Mouse (Mus musculus): Measurements from ENCODE around the gene Slc22a27. TPM values are rescaled to one million over a fixed set of nuclear protein-coding genes. Genes with fewer than 3 reads are reported as not detected.
"Not testable (repeated sequence)": the region's sequence is repeated elsewhere in the genome, so short reads cannot be mapped to it uniquely, and the experiment has no call there.

Gene Slc22a27
- not detected in 2 replicates for polyA plus RNA-seq (2015; fragmentation: Nextera tagmentation; extraction: Ambion mirVana)

GRCm38 (mm10) chr19:7965927-7966326, at the start of gene Slc22a27:
Gene Slc22a27 (minus strand): TSS chr19:7966027.
- WGBS: 62% methylated on average over 5 of the region's 5 CpGs
- not testable (repeated sequence) for H3K36me3 ChIP-seq (ENCODE audit: control insufficient read depth, insufficient read depth); H3K4me3 ChIP-seq (ENCODE audit: low read length); ATAC-seq (replicated peaks; ENCODE audit: extremely low read depth, insufficient read depth, low FRiP score); H3K9me3 ChIP-seq (replicated peaks; ENCODE audit: control insufficient read depth, low read length); H3K9ac ChIP-seq (ENCODE audit: low read length); H3K27ac ChIP-seq (ENCODE audit: low read length); H3K4me1 ChIP-seq (ENCODE audit: control insufficient read depth, insufficient read depth, low read length); H3K27me3 ChIP-seq (ENCODE audit: control insufficient read depth, insufficient read depth, low read length); H3K4me2 ChIP-seq (ENCODE audit: low read depth, low read length)

- WGBS: 88% methylated on average over 9 of the region's 9 CpGs
- ATAC-seq (replicated peaks; ENCODE audit: extremely low read depth, insufficient read depth, low FRiP score); H3K36me3 ChIP-seq (ENCODE audit: control insufficient read depth, insufficient read depth); H3K9ac ChIP-seq (ENCODE audit: low read length); H3K27me3 ChIP-seq (ENCODE audit: control insufficient read depth, insufficient read depth, low read length); H3K4me2 ChIP-seq (ENCODE audit: low read depth, low read length); H3K9me3 ChIP-seq (replicated peaks; ENCODE audit: control insufficient read depth, low read length); H3K27ac ChIP-seq (ENCODE audit: low read length); H3K4me3 ChIP-seq (ENCODE audit: low read length); H3K4me1 ChIP-seq (ENCODE audit: control insufficient read depth, insufficient read depth, low read length): not testable (repeated sequence)
Observed at GRCm38 (mm10) chr19:8011596-8011995, 45.8 kb upstream of the Slc22a27 start.

DNA sequence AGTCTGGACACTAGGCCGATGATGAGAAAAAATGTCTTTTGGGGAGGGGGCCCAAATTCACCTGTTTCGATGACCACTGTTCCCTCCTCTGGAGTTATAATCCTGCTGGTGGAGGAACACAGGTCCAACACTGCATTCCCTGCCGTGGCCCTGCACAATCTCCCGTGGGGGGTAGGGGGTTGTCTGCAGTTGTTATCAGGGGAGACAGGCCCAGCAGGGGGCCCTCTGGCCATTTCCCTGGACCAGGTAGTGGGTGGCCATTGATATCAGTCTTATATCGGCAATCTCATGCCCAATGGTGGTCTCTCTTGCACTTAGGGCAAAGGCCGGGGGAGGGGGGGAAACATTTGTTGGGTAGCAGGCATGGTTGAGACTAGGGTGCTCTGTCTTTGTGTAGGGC, 43.3 kb upstream of the Slc22a27 start:
- H3K36me3 ChIP-seq (ENCODE audit: control insufficient read depth, insufficient read depth); H3K4me2 ChIP-seq (ENCODE audit: low read depth, low read length); H3K9ac ChIP-seq (ENCODE audit: low read length); H3K27ac ChIP-seq (ENCODE audit: low read length); H3K4me1 ChIP-seq (ENCODE audit: control insufficient read depth, insufficient read depth, low read length); ATAC-seq (replicated peaks; ENCODE audit: extremely low read depth, insufficient read depth, low FRiP score); H3K9me3 ChIP-seq (replicated peaks; ENCODE audit: control insufficient read depth, low read length); H3K27me3 ChIP-seq (ENCODE audit: control insufficient read depth, insufficient read depth, low read length); H3K4me3 ChIP-seq (ENCODE audit: low read length): not testable (repeated sequence)
- WGBS: 89% methylated on average over 6 of the region's 6 CpGs

DNA sequence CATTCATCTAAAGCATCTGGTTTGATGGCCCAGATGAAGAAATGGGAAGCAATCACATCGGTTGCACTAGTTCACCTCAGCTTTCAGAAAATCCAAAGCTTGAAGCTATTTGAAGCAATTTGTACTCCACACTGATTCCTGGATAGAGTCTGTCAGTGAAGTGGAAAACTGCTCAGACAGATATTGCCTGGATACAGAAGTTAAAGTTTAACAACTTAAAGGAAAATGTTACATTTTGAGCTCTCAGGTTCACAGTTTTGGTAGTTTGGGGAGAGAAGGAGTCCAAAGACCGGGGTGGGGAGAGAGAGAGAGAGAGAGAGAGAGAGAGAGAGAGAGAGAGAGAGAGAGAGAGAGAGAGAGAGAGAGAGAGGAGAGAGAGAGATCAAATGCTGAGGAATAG, 2.9 kb upstream of the Slc22a27 start:
- H3K4me1 ChIP-seq (ENCODE audit: control insufficient read depth, insufficient read depth, low read length): no peaks in the 10 kb centered on the region
- no peak overlapping the region for H3K4me3 ChIP-seq (ENCODE audit: low read length)
- H3K27ac ChIP-seq (ENCODE audit: low read length): no peak overlapping the region
- WGBS: 68% methylated on average over 2 of the region's 2 CpGs
- no peak for ATAC-seq (replicated peaks; ENCODE audit: extremely low read depth, insufficient read depth, low FRiP score)
- H3K9me3 ChIP-seq (replicated peaks; ENCODE audit: control insufficient read depth, low read length): no peaks in the 10 kb centered on the region
- no peak overlapping the region for H3K4me2 ChIP-seq (ENCODE audit: low read depth, low read length)
- no peaks in the 10 kb centered on the region for H3K27me3 ChIP-seq (ENCODE audit: control insufficient read depth, insufficient read depth, low read length)
- no peak overlapping the region for H3K9ac ChIP-seq (ENCODE audit: low read length)
- H3K36me3 ChIP-seq (ENCODE audit: control insufficient read depth, insufficient read depth): no peaks in the 10 kb centered on the region

- H3K4me1 ChIP-seq (ENCODE audit: control insufficient read depth, insufficient read depth, low read length); H3K27ac ChIP-seq (ENCODE audit: low read length); H3K4me2 ChIP-seq (ENCODE audit: low read depth, low read length); H3K27me3 ChIP-seq (ENCODE audit: control insufficient read depth, insufficient read depth, low read length); ATAC-seq (replicated peaks; ENCODE audit: extremely low read depth, insufficient read depth, low FRiP score); H3K4me3 ChIP-seq (ENCODE audit: low read length); H3K9ac ChIP-seq (ENCODE audit: low read length); H3K36me3 ChIP-seq (ENCODE audit: control insufficient read depth, insufficient read depth); H3K9me3 ChIP-seq (replicated peaks; ENCODE audit: control insufficient read depth, low read length): not testable (repeated sequence)
- WGBS: 36% methylated on average over 1 of the region's 1 CpGs
Observed at GRCm38 (mm10) chr19:7966550-7966949, 723 bp upstream of the Slc22a27 start.

GRCm38 (mm10) chr19:7939391-7939790, 26.4 kb downstream of the Slc22a27 start:
- not testable (repeated sequence) for H3K36me3 ChIP-seq (ENCODE audit: control insufficient read depth, insufficient read depth); H3K4me2 ChIP-seq (ENCODE audit: low read depth, low read length); H3K27me3 ChIP-seq (ENCODE audit: control insufficient read depth, insufficient read depth, low read length); ATAC-seq (replicated peaks; ENCODE audit: extremely low read depth, insufficient read depth, low FRiP score); H3K4me1 ChIP-seq (ENCODE audit: control insufficient read depth, insufficient read depth, low read length); H3K9ac ChIP-seq (ENCODE audit: low read length); H3K27ac ChIP-seq (ENCODE audit: low read length); H3K4me3 ChIP-seq (ENCODE audit: low read length); H3K9me3 ChIP-seq (replicated peaks; ENCODE audit: control insufficient read depth, low read length)
- WGBS: 89% methylated on average over 18 of the region's 18 CpGs

DNA sequence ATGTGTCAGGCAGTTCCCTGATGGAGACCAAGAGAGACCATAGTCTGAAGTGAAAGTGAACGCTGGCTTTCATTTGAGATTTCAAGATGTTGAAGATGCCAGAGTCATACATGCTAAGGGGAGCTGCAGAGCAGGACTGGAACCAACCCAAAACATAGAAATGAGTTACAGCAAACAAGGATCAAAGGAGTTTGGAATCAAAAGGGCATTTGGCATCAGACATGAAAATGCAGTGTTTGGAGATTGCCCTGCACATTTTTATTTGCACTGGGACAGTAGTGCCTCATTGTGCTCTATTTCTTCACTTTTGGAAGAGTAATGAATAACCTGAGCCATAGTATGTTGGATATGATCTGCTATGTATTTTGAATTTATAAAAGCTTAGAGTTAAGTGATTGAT, 89.2 kb downstream of the Slc22a27 start:
- H3K27me3 ChIP-seq (ENCODE audit: control insufficient read depth, insufficient read depth, low read length): no peaks in the 10 kb centered on the region
- H3K4me1 ChIP-seq (ENCODE audit: control insufficient read depth, insufficient read depth, low read length): no peaks in the 10 kb centered on the region
- H3K9ac ChIP-seq (ENCODE audit: low read length): no peak overlapping the region
- 55% methylated on average over 1 of the region's 1 CpGs for WGBS
- ATAC-seq (replicated peaks; ENCODE audit: extremely low read depth, insufficient read depth, low FRiP score): no peak
- no peak overlapping the region for H3K27ac ChIP-seq (ENCODE audit: low read length)
- H3K4me2 ChIP-seq (ENCODE audit: low read depth, low read length): no peak overlapping the region
- no peaks in the 10 kb centered on the region for H3K9me3 ChIP-seq (replicated peaks; ENCODE audit: control insufficient read depth, low read length)
- no peaks in the 10 kb centered on the region for H3K36me3 ChIP-seq (ENCODE audit: control insufficient read depth, insufficient read depth)
- no peak overlapping the region for H3K4me3 ChIP-seq (ENCODE audit: low read length)

GRCm38 (mm10) chr19:7829851-7830250, 136.0 kb downstream of the Slc22a27 start:
- no peak overlapping the region for H3K9ac ChIP-seq (ENCODE audit: low read length)
- no peak overlapping the region for H3K4me2 ChIP-seq (ENCODE audit: low read depth, low read length)
- H3K9me3 ChIP-seq (replicated peaks; ENCODE audit: control insufficient read depth, low read length): no peaks in the 10 kb centered on the region
- H3K4me1 ChIP-seq (ENCODE audit: control insufficient read depth, insufficient read depth, low read length): no peaks in the 10 kb centered on the region
- H3K36me3 ChIP-seq (ENCODE audit: control insufficient read depth, insufficient read depth): no peaks in the 10 kb centered on the region
- H3K27me3 ChIP-seq (ENCODE audit: control insufficient read depth, insufficient read depth, low read length): no peaks in the 10 kb centered on the region
- 56% methylated on average over 2 of the region's 2 CpGs for WGBS
- no peak for ATAC-seq (replicated peaks; ENCODE audit: extremely low read depth, insufficient read depth, low FRiP score)
- no peak overlapping the region for H3K27ac ChIP-seq (ENCODE audit: low read length)
- H3K4me3 ChIP-seq (ENCODE audit: low read length): no peak overlapping the region

Data from heart, embryonic 16.5 days (tissue).